Mouse (Mus musculus): Measurements from ENCODE around the gene Gm28360. TPM values are rescaled to one million over a fixed set of nuclear protein-coding genes. Genes with fewer than 3 reads are reported as not detected.

The Gm28360 gene
- polyA plus RNA-seq (2012; rRNA removed), result not detected in 2 replicates

GRCm38 (mm10) chr1:117829781-117830180, at the start of gene Gm28360:
TSS of gene Gm28360 (plus strand) at chr1:117830081.

GRCm38 (mm10) chr1:117780833-117781232, 49.0 kb upstream of the Gm28360 start, which contains the start of gene B020011L13Rik:
TSS of gene B020011L13Rik (plus strand) at chr1:117781133.

Other genes starting within 250 kb of the Gm28360 start
- not detected in 2 replicates for gene Gm28363, start 132.9 kb upstream of the Gm28360 start, polyA plus RNA-seq (2012; rRNA removed)
- gene B020011L13Rik, start 48.9 kb upstream of the Gm28360 start, polyA plus RNA-seq (2012; rRNA removed), result not detected in 2 replicates
- not detected in 2 replicates for gene Gm28168, start 97.9 kb downstream of the Gm28360 start, polyA plus RNA-seq (2012; rRNA removed)
- gene Gm7145, start 135.9 kb downstream of the Gm28360 start, polyA plus RNA-seq (2012; rRNA removed), result not detected in 2 replicates

Data from liver, embryonic 14 days (tissue).